Mouse (Mus musculus) adrenal gland, adult 18-20 months (tissue): ENCODE measurements around the gene Slc37a2. TPM values are rescaled to one million over a fixed set of nuclear protein-coding genes. Genes with fewer than 3 reads are reported as not detected.
"Not testable (repeated sequence)": the region's sequence is repeated elsewhere in the genome, so short reads cannot be mapped to it uniquely, and the experiment has no call there.

Source experiments
- DNase-seq, 2 experiments: peaks; one replicate each; pipeline ENCODE4 v3.0.0; 2021 to 2022; ENCODE audit warnings: low spot score in 2 of 2
- long read RNA-seq, 2 experiments: library from polyadenylated mRNA; stranded (forward); transcript quantifications; one replicate each; pipeline ENCODE4 v2.0.0; 2021
- total RNA-seq, 2 experiments: library from RNA; stranded (reverse); gene quantifications; 1 replicate in 1 of 2; 2 replicates in 1 of 2; pipeline ENCODE4 v1.2.3; 2021

The Slc37a2 gene
- 10 to 100 TPM; 22.8 to 44.7 TPM for total RNA-seq
- long read RNA-seq, experiment 1, full-length matches to known transcripts: 20 of 26 reads
- long read RNA-seq, experiment 1, partial matches to known transcripts: 4 of 26 reads
- long read RNA-seq, experiment 1, other reads (novel, unspliced or antisense): 2 of 26 reads
- long read RNA-seq, experiment 2, full-length matches to known transcripts: 157 of 182 reads
- long read RNA-seq, experiment 2, partial matches to known transcripts: 16 of 182 reads
- long read RNA-seq, experiment 2, other reads (novel, unspliced or antisense): 9 of 182 reads

DNA sequence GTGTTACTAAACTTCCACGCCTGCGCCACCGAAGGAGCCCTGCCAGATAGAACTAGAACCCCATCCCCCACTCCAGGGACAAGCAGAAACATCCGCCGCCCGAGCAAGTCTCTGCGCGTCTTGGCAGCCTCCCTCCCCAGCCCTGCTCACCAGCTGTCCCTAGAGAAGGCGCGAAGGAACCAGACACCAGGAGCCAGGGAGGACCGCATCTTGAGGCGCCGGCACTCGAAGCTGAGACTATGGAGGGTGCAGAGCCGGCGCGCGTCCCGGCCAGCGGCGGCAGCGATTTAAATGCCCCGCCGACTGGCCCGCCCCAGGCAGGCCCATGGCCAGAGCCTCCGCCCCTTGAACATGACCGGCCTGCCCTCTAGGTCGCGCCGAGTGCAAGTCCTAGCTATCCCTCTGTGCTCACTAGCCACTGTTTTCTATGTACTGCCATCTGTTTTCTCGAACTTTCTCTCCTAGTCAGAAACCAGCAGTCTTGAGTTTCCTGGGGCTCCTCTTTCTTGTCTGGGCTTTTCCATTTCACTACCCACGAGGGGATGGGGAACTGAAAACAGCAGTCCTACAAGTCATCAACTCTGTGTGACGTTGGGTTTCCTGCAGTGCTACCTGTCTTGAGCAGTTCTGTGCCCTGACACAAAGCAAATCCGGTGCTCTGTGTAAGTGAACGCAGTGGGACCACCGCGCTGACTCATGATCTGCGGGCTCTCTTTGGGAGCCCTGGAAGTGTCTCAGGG is at the start of gene Slc37a2:
Gene Slc37a2 (minus strand): TSS at position 590 of the 740 bp plus-strand sequence.
- peak; percentile 64 to 66 for DNase-seq

DNA sequence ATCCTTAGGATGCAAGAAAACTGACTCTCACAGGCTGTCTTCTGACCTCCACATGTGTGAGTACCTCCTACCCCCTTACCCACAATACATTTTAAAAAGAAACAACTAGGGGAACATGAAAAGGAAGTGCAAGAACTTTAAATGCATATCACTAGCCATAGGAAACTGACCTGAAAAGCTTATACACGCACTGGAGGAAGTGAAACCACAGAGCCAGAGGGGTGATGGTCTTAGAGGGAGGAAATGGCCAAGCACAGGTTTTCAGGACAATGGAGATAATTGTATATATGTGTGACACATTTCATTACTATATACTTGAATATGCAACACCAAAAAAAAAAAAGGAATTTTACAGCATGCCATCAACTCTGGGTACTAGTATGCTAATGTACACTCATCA is 46.2 kb upstream of the Slc37a2 start:
- DNase-seq: no peak

DNA sequence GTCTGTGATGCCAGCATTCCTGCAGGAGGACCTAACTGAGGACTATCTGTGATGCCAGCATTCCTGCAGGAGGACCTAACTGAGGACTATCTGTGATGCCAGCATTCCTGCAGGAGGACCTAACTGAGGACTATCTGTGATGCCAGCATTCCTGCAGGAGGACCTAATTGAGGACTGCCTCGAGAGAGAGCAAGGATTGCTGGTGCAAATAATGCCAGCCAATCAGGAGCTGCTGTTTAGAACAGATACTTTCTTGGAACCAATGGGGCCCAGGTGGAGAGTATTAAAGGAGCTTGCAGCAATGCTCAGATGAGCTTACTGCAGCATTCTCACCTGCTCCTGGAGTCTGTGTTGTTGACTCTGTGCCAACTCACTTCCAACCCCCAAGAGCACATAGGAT is 45.0 kb upstream of the Slc37a2 start:
- DNase-seq: not testable (repeated sequence)

DNA sequence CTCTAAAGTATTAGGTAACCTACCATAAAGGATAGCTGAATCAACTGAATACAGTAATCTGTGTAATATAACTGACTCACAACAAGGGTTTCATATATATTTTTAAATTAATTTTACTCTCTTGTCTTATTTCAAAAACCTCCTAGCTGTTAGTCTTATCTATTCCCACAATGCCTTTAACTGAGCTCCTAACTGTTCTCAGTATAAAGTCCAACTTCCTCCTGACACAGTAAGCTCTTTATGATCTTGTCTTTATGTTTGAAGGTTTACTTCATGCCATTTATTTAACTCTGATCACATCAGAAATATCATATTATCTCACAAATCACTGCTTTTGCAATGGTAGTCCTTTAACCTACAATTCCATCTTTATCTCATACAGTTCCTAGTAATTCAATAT is 40.0 kb upstream of the Slc37a2 start:
- DNase-seq: no peak

DNA sequence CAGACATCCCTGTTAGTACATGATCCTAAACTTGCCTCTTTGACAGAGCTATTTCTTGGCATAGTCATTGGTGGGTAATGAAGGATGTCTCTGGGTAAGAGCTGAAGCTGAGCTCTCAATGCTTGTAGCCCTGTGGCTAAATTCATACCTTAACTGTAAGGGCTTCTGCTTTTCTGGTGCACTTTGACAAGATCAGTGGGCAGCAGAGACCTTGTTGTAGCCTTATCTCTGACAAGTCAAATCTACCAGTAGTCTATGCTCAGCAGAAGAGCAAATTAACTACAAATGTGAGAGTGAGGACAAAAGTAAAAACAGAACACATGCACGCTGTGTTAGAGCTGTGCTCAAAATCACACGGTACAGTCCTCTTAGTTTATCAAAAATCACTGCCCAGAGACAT is 11.1 kb upstream of the Slc37a2 start:
- DNase-seq: no peak

DNA sequence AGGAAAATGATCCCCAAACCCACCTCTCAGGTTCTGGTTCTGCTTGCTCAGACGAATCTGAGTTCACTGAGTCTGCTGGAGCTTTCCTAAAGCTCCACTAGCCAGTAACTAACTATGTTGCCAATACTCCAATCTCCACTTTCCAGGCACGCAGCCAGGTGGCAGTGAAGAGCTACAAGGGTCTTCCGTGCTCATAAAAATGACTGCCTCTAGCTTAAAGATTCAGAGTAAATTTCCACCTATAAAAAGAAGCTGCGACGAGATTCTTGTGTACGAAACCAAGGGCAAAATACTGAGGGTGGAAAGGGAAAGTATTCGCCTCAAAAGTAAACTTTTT is 319 bp upstream of the Slc37a2 start:
- DNase-seq: peak; percentile 43 to 46

DNA sequence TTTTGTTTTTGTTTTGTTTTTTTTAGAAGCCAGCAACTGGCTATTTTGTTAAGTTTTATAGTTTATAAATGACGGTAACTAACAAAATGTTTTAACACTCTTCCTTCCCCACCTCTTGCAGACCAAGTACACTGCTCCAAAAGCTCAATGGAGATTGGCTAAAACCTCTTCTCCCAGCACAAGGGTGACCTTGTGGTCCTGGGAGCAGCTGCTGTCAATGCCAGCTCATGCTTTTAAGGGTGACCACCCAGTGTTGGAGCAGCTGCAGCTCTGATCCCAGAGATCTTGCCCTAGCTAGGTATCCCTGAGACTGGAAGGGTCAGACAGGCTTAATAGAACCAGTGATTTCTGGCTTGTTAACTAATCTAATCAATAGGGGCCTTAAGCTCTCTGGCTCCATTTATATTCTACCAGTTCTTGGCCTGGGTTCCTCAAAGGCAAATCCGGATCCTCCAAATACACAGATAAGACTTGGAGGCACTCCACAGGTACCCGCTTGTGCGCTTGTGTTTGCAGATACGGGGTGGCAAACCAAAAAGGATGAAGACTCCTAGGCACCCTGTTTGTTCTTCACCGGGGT is 917 bp downstream of the Slc37a2 start:
- peak in 1 of 2 experiments; percentile 40 for DNase-seq

DNA sequence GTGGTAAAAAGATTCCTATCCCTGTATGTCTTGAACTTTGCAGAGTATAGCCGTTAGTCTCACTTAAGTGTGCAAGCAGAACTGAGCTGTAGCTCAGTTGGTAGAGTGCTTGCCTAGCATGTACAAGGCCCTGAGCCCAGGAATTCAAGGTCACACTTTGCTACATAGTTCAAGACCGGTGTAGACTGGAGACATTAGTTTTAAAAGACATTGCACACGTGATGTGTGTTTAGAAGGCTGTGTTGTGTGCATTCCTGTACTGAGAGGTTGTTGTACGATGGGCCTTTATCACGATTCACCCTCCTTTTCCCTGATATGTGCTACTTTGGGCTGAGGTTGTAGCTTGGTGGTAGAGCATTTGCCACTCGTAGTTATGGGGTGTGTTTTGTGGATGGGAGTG is 4.9 kb downstream of the Slc37a2 start:
- DNase-seq: no peak

DNA sequence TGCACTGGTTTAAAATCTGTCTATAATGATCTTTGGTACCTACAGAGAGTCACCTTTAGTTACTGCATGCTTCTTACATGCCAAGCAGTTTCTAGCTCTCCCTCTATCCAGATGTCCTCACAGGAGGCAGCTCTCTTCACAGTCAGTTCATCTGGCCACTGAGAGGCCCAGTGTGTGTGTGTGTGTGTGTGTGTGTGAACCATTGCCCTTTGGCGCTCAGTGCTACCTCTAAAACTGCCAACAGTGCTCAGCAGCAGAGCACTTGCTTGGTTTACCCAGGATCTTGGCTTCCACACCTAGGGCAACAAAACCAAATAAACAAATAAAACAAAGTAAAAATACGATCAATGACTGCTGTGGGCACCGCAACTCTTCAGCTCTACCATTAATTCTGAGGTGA is 5.6 kb downstream of the Slc37a2 start:
- no peak for DNase-seq

DNA sequence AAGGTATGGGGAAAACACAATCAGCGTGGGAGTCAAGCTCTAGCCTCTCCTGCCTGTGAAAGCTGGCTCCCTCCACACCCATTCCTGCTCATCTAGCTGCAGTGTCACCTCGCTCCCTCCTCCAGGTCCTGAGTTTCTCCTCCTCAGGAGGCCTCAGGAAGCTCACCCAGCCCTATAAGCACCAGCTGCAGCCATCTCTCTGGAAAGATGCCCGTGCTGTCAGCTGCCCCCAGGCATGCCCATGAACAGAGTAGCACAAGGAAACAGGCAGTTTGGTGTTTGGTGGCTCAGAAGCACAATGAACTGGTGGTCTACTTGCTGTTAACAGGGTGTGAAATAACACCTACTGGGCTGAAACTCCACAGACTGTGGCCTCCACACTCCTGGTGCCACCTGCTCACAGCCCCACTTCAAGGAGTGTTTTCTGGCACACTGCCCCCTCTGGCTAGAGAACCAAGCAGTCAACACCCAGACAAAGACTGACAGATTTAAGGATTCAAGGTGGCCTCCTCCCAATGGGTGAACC is 7.1 kb downstream of the Slc37a2 start:
- no peak for DNase-seq

DNA sequence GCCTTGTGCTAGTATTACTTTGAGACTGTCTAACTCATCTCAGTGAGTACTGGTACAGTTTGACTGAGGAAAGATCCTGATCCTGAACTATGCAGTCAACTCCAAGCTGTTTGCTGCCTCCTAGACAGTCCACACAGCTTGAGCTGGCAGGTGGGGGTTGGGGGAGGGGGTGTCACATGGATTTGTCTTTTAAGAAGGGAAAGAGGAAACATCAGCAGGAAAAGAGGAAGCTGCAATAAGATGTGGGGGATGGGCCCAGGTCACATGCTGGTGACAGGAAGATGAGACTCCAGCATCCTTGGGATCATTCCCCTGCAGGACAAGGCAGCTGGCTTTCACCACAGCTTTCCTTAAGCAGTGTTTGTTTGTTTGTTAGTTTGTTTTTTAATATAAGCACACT is 8.1 kb downstream of the Slc37a2 start:
- no peak for DNase-seq

DNA sequence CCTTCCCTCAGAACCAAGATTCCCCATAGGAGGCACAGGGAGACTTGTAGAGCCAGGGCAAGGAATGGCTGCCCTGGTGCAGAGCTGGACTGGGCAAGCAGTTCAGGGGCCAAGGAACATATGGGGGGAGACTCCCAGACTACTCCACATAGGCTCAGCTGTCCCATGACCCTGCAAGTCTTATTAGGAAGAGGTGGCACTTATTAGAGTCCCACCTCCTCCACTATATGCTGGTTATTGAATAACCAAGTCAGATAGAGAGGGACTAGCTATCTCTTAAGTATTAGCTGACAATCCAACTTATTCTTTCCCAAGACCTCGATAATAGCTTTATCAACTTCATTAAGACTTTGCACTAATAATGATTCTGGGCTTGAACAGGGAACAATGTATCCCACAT is 9.7 kb downstream of the Slc37a2 start:
- no peak for DNase-seq

DNA sequence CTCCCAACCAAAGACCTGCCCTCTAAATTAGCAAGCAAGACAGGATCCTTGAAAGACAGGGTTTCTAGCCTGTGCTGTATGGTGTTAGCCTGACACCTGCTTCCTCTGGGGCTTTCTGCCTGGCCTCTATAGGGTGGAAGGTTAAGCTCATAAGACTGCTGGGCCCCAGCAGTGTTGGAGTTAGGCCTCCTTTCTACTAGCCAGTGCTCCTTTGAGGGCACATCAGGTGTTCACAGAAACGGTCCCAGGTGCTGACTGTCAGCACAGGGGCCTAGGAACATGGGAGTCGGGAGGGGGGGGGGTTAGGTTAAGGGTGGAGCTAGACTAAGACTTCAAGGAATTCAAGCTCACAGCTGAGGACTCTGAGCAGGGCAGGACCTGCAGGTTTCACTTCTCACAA is 10.1 kb downstream of the Slc37a2 start:
- DNase-seq: no peak

DNA sequence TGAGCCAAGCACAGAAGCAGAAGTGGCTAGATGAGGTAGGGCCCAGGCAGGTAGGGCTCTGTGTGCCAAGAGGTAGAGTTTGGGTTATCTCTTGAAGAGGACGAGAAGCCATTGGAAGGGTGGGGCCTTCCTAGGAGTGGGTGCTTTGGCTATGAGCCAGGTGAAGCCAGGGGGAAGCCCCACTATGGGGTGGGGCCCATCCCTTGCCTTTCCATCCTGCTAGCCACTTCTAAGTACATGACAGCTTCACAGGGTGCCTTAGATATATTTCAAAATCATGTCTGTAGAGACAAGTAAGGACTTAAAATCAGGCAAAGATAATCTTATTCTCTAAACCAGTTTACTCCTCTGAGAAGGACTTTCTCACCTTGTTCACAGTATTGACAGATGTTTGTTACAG is 10.9 kb downstream of the Slc37a2 start:
- DNase-seq: no peak

DNA sequence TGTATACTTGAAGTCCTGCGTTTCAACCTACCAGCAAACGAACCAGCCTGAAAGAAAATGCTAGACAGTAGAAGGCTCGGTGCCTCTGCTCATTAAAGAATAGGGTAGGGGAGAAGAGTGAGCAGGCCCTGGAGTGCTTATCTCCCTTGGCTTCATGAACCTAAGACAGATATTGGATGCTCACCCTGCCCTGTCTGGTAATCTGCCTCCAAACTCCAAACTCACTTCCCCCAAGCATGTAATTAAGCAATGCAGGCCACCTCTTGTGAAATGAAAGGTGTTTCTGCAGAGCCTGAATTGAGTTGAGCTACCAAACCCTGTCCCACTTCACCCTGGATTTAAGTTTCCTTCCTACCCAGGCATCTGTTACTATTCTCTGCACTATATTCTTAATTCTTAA is 12.8 kb downstream of the Slc37a2 start:
- no peak for DNase-seq

DNA sequence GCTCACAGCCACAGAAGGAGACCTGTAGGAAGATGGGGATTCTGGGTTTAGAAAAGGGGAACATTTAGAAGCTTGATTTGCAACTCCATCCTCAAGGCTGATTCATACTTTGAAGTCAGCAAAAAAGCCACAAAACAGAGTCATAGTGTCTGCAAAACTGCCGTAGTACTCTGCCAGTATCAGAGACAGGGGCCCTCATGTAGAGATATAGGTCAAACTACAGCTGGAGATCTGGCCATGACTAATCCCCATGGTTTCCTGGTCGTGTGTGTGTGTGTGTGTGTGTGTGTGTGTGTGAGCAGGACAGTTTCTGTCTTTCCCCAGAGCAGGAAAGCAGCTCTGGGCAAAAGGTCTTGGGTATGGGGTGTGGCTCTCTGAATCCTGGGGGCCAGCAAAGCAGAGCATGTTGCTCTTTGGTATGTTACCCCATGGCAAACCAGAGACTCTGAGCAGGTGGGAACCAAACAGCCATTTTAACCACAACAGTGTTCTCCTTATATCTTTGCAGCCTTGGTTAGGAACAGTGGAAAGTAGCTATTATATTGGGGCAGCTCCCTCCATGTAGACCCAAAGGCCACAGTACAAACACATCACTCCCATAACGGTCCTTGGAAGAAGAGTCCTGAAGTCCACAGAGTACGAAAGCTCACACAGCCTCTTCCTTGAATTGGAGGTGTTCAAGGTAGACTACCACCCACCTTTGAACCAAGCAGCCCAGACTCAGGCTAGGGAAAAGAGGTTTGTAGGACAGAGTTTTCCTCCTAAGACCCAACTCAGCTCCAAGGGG is 19.4 kb downstream of the Slc37a2 start:
- no peak for DNase-seq

DNA sequence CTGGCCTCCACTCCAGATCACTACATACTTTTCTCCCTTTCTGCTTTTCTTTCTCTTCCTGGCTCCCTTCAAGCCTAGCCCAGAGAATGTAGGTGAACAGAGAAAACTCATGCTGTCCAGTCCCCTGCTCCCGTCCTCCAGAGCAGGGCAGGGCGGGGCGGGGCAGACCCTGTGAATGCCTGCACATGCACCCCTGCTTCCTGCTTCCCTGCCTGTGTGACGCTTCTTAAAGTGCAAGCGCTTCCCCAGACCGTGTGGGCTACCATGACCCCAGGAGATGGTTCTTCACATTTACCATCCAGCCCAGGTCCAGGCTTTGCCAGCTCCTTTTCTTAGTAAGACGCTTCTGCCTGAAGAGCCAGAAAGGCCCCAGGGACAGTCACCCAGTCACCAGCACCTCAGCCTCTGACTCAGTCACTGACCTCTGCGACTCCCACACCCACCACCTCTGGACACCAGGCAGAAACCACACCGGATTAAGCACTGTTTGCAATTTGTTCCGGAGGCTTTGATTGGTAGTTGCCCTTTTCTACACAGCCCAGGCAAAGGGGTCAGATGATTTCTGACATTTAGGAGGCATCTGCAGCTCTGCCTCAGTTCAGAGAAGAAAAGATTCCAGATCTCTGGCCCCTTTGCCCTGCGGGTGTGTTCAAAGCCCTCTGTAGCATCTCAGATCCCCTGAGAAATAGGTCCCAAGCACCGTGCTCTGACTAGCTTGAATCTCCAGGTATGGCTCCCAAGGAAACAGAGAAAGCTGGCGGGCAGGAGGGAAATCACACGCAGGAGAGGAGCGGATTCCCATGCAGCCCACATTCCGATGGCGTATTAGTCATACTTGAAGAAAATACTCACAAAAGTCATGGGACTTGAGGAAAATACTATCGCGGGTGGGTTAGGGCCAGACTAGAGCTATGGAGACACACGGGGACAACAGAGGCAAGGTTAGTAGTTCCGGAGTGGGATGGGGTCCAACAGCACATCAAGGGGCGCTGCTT is 23.0 kb downstream of the Slc37a2 start:
- no peak for DNase-seq

DNA sequence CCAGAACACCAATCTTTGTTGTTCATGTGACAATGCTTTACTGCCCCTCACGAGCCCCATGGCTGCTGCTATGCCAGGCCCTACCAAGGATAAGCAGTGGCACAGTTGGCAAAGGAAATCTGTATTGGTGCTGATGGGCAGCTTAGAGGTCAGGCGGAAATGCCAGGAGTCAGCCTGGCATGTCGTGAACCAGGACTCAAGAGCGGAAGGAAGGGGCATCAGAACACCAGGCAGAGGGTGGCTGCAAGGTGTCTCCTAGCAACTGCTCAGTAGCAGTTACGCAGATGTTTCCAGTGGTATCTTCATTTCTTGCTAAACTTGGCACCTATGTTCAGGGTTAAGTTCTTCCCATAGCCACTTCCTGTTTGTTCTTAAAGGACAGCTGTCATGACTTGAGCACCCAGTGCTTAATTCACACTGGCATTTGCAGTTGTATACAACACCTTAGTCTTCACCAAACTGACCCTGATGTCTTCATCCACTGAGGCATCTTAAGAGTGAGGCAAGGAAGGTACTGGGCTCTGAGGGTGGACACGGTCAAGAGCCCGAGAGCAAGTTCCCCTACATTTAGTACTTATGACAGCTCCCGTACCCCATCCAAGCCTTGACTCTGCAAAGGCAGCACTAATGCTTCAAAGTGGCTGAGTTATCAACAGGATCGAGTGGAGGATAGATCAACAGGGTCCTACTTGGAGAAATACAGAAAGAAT is 24.9 kb downstream of the Slc37a2 start:
- DNase-seq: no peak

DNA sequence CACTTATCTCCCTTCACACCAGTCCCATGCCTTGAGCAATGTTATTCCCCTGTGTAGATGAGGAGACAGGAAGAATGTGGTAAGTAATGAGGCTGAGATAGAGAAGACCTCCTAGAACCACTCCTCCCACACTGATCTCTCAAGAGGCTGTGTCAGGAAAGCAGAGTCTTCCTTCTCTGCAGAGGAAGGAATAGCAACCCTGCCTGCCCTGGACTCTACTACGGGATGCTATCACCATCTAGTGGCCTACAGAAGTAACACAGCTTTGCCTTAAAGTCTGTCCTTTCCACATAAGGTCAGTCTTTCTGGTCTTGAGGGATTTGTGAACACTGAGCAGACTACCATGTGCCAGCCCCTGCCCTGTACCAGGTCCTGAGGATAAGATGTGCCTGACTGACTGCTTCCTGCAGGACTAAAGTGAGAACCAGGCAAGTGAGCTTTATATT is 25.6 kb downstream of the Slc37a2 start:
- peak in 1 of 2 experiments; percentile 53 for DNase-seq

DNA sequence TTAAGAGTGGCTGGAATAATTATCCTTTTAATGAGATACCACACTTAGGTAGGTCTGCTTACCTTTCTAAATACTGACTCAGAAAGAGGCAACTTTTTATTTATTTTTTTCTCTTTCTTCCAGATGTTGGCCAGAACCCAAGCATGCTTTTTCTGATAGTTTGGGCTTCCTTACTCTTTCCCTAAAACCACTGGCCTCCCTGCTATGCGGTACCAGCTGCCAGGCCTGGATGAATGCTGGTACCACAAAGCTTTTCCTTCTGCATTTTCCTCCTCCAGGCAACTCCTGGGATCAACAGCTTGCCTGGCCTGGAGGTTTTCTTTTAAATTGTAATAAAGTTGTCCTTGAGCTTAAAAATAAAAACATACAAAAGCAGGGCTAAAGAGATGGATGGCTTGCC is 30.0 kb downstream of the Slc37a2 start:
- DNase-seq: no peak
